ENCODE assay signal across 13 mouse cellular contexts in genomic region chr2:156844715-156845114, GRCm38 (mm10). TPM values are rescaled to one million over a fixed set of nuclear protein-coding genes. Genes with fewer than 3 reads are reported as not detected.
DNase-seq lines count a peak whose midpoint lies in the region; ATAC-seq and TF ChIP-seq lines count a peak whose summit lies in the region.
"Had no signal": no experiment of that assay in that cellular context is flagged by ENCODE, and none has a peak within 500 bp of the region (broad histone marks: within the 10 kb centered on the region; RNA-seq: fewer than 3 reads in every experiment).

No protein-coding gene starts in this region.

- WGBS in kidney, postnatal 0 days: 33% methylated on average over 10 of the region's 10 CpGs
- WGBS in embryonic facial prominence, embryonic 14.5 days: 27% methylated on average over 10 of the region's 10 CpGs
- 45% methylated on average over 10 of the region's 10 CpGs for WGBS in midbrain, embryonic 14.5 days

- no peak for TF ChIP-seq CTCF in kidney, postnatal 0 days (IDR thresholded peaks at IDR 0.05; ENCODE audit: low read depth)

- ATAC-seq in kidney, postnatal 0 days (replicated peaks; ENCODE audit: low FRiP score, low read depth): no peak
- no peak for ATAC-seq in embryonic facial prominence, embryonic 14.5 days (ENCODE audit: low read depth)
- ATAC-seq in midbrain, embryonic 14.5 days (ENCODE audit: low FRiP score, low TSS enrichment): no peak
- ATAC-seq: inflammation-experienced regulatory T-cells, adult 6 months had no signal

- no peaks in the 10 kb centered on the region for H3K9me3 ChIP-seq in kidney, postnatal 0 days (replicated peaks; ENCODE audit: low read length)
- H3K9me3 ChIP-seq in embryonic facial prominence, embryonic 14.5 days (ENCODE audit: control insufficient read depth, low read length): no peaks in the 10 kb centered on the region
- no peaks in the 10 kb centered on the region for H3K9me3 ChIP-seq in midbrain, embryonic 14.5 days (ENCODE audit: control insufficient read depth, low read length)

- H3K27ac ChIP-seq in kidney, postnatal 0 days: 0 out of 2 replicates have a peak overlapping the region, but pooled peaks have one; percentile 14
- peak overlapping the region; percentile 6 for H3K27ac ChIP-seq in embryonic facial prominence, embryonic 14.5 days (replicated peaks; ENCODE audit: low read depth, low read length)
- no peak overlapping the region for H3K27ac ChIP-seq in midbrain, embryonic 14.5 days (replicated peaks; ENCODE audit: low read depth, low read length)

- no peak for DNase-seq in kidney, postnatal 0 days (ENCODE audit: low spot score)
- DNase-seq in kidney, postnatal 25 days: no peak
- DNase-seq in R1 (ENCODE audit: low read depth, low spot score): peak; percentile 42
- peak; percentile 70 for DNase-seq in embryonic facial prominence, embryonic 14.5 days (ENCODE audit: low spot score)
- DNase-seq in midbrain, embryonic 14.5 days: peak; percentile 30
- DNase-seq in thymus, postnatal 4 days: no peak
- DNase-seq in retina, embryonic 14.5 days (ENCODE audit: low spot score): no peak
- DNase-seq: adrenal gland, postnatal 14 days; cerebellum, adult 18-20 months; heart, adult 18-20 months; right cerebral cortex, postnatal 4 days; thymus, adult 2 months had no signal

- peaks cover 14% of the 10 kb centered on the region; the same call in 1 of the 2 replicates for H3K36me3 ChIP-seq in kidney, postnatal 0 days (ENCODE audit: insufficient read depth, low read length)
- H3K36me3 ChIP-seq in embryonic facial prominence, embryonic 14.5 days (ENCODE audit: control insufficient read depth, insufficient read depth, low read length): peaks cover 54% of the 10 kb centered on the region
- peaks cover 3% of the 10 kb centered on the region; the same call in 1 of the 2 replicates for H3K36me3 ChIP-seq in midbrain, embryonic 14.5 days (ENCODE audit: control insufficient read depth, insufficient read depth, low read length)

- H3K4me3 ChIP-seq in kidney, postnatal 0 days (replicated peaks; ENCODE audit: low read depth, low read length): no peak overlapping the region
- no peak overlapping the region for H3K4me3 ChIP-seq in embryonic facial prominence, embryonic 14.5 days (ENCODE audit: low read depth, low read length)
- H3K4me3 ChIP-seq in midbrain, embryonic 14.5 days (replicated peaks; ENCODE audit: low read depth, low read length): no peak overlapping the region

- H3K27me3 ChIP-seq in kidney, postnatal 0 days (ENCODE audit: insufficient read depth, low read length): no peaks in the 10 kb centered on the region
- H3K27me3 ChIP-seq in embryonic facial prominence, embryonic 14.5 days (replicated peaks; ENCODE audit: control insufficient read depth, insufficient read depth, low read length): no peaks in the 10 kb centered on the region
- peaks cover 11% of the 10 kb centered on the region; the same call in 1 of the 2 replicates for H3K27me3 ChIP-seq in midbrain, embryonic 14.5 days (ENCODE audit: control insufficient read depth, insufficient read depth, low read length)

- peaks cover 32% of the 10 kb centered on the region for H3K4me1 ChIP-seq in kidney, postnatal 0 days (replicated peaks; ENCODE audit: insufficient read depth, low read length)
- H3K4me1 ChIP-seq in embryonic facial prominence, embryonic 14.5 days (ENCODE audit: control insufficient read depth, insufficient read depth, low read length): peaks cover 26% of the 10 kb centered on the region
- peaks cover 47% of the 10 kb centered on the region for H3K4me1 ChIP-seq in midbrain, embryonic 14.5 days (ENCODE audit: control insufficient read depth, insufficient read depth, low read length)

- H3K4me2 ChIP-seq in kidney, postnatal 0 days (ENCODE audit: low read length): no peak overlapping the region
- H3K4me2 ChIP-seq in embryonic facial prominence, embryonic 14.5 days (ENCODE audit: low read depth, low read length): 0 out of 2 replicates have a peak overlapping the region, but pooled peaks have one; percentile 0
- no peak overlapping the region for H3K4me2 ChIP-seq in midbrain, embryonic 14.5 days (ENCODE audit: low read length)

- H3K9ac ChIP-seq in kidney, postnatal 0 days (ENCODE audit: low read depth, low read length): no peak overlapping the region; the same call in 1 of the 2 replicates
- peak overlapping the region; percentile 34; the same call in 1 of the 2 replicates for H3K9ac ChIP-seq in embryonic facial prominence, embryonic 14.5 days (ENCODE audit: low read depth, low read length)
- H3K9ac ChIP-seq in midbrain, embryonic 14.5 days (replicated peaks; ENCODE audit: low read length): no peak overlapping the region

RNA-seq across cellular contexts. Expression of gene Tgif2, which starts 4.9 kb away (rescaled TPM):
- 38.2 and 40.6 TPM in 2 replicates for polyA plus RNA-seq in kidney, postnatal 0 days (2015; fragmentation: Nextera tagmentation; extraction: Ambion mirVana)
- 44.3 and 56.5 TPM in 2 replicates for polyA plus RNA-seq in embryonic facial prominence, embryonic 14.5 days (2014; fragmentation: Nextera tagmentation; extraction: Ambion mirVana)
- polyA plus RNA-seq in midbrain, embryonic 14.5 days (2014; fragmentation: Nextera tagmentation; extraction: Ambion mirVana): 19.3 and 25.8 TPM in 2 replicates

RNA-seq across cellular contexts. Expression of gene 4930518I15Rik, which starts 13.0 kb away (rescaled TPM):
- 2.6 and 4.6 TPM in 2 replicates for polyA plus RNA-seq in kidney, postnatal 0 days (2015; fragmentation: Nextera tagmentation; extraction: Ambion mirVana)
- 3.2 and 3.6 TPM in 2 replicates for polyA plus RNA-seq in embryonic facial prominence, embryonic 14.5 days (2014; fragmentation: Nextera tagmentation; extraction: Ambion mirVana)
- polyA plus RNA-seq in midbrain, embryonic 14.5 days (2014; fragmentation: Nextera tagmentation; extraction: Ambion mirVana): 5.4 and 7.0 TPM in 2 replicates

RNA-seq across cellular contexts. Expression of gene Rab5if, which starts 18.2 kb away (rescaled TPM):
- polyA plus RNA-seq in kidney, postnatal 0 days (2015; fragmentation: Nextera tagmentation; extraction: Ambion mirVana): 227 and 252 TPM in 2 replicates
- polyA plus RNA-seq in embryonic facial prominence, embryonic 14.5 days (2014; fragmentation: Nextera tagmentation; extraction: Ambion mirVana): 172 and 181 TPM in 2 replicates
- 169 and 171 TPM in 2 replicates for polyA plus RNA-seq in midbrain, embryonic 14.5 days (2014; fragmentation: Nextera tagmentation; extraction: Ambion mirVana)

RNA-seq across cellular contexts. Expression of gene Sla2, which starts 42.3 kb away (rescaled TPM):
- 0.18 and 0.32 TPM in 2 replicates for polyA plus RNA-seq in kidney, postnatal 0 days (2015; fragmentation: Nextera tagmentation; extraction: Ambion mirVana)
- 0.29 and 0.45 TPM in 2 replicates for polyA plus RNA-seq in embryonic facial prominence, embryonic 14.5 days (2014; fragmentation: Nextera tagmentation; extraction: Ambion mirVana)
- polyA plus RNA-seq in midbrain, embryonic 14.5 days (2014; fragmentation: Nextera tagmentation; extraction: Ambion mirVana): 0.22 TPM in 1 of 2 replicates, not detected in the other

Comparison
In these comparisons a context has a peak if more than half of its experiments do, and no peak if none do; other contexts are left out.
1. DNase-seq: peak in R1 (single experiment), embryonic facial prominence, embryonic 14.5 days (single experiment) and midbrain, embryonic 14.5 days (single experiment); none in kidney, postnatal 0 days (single experiment), kidney, postnatal 25 days (0 of 2), thymus, postnatal 4 days (single experiment) and retina, embryonic 14.5 days (single experiment).